Mouse (Mus musculus): ENCODE data around the gene Nr1i2.

DNA sequence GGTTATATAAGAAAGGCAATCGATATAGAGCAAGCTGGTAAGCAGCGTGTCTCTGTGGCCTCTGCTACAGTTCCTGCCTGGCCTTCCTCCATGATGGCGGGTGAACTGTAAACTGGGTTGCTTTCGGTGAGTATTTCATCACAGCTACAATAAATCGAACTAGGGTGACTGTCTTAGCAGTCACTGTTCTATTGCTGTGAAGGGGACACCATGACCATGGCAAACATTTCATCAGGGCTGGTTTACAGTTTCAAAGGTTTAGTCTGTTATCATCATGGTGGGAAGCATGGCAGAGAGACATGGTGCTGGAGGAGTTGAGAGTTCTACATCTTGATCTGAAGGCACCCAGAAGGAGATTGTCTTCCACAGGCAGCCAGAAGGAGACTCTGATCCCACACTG lies 14.8 kb downstream of the Nr1i2 start:
- TF ChIP-seq CTCF (IDR thresholded peaks at IDR 0.05; ENCODE audit: low read depth, low read length) (no peak), POLR2A (IDR thresholded peaks at IDR 0.05; ENCODE audit: extremely low read depth, insufficient read depth, low read length) (no peak)

Measured in liver, adult 2 months (tissue).